In genomic region chr2:4575163-4575562, GRCm38 (mm10) we compare ENCODE assay signal across 19 mouse cellular contexts.
A peak's percentile ranks its signal among the peaks of the same experiment; 100 is the strongest.
DNase-seq lines count a peak whose midpoint lies in the region; ATAC-seq and TF ChIP-seq lines count a peak whose summit lies in the region.
"Had no signal": no experiment of that assay in that cellular context is flagged by ENCODE, and none has a peak within 500 bp of the region (broad histone marks: within the 10 kb centered on the region; RNA-seq: fewer than 3 reads in every experiment).

No protein-coding gene starts in this region.

- peaks cover 27% of the 10 kb centered on the region for H3K36me3 ChIP-seq in heart, embryonic 16.5 days (ENCODE audit: control insufficient read depth, insufficient read depth)
- H3K36me3 ChIP-seq in lung, embryonic 14.5 days (ENCODE audit: insufficient read depth), result peaks cover 74% of the 10 kb centered on the region

- H3K9me3 ChIP-seq in heart, embryonic 16.5 days (replicated peaks; ENCODE audit: control insufficient read depth, low read length), result no peaks in the 10 kb centered on the region
- no peaks in the 10 kb centered on the region for H3K9me3 ChIP-seq in lung, embryonic 14.5 days (ENCODE audit: low read depth, low read length)
- H3K9me3 ChIP-seq: G1E; midbrain, embryonic 13.5 days; stomach, embryonic 15.5 days had no signal

- no peak overlapping the region for H3K4me3 ChIP-seq in heart, embryonic 16.5 days (ENCODE audit: low read length)
- H3K4me3 ChIP-seq in lung, embryonic 14.5 days (ENCODE audit: low read depth, low read length), result no peak overlapping the region
- H3K4me3 ChIP-seq in lung, adult 2 months (replicated peaks; ENCODE audit: extremely low read depth, low read depth, low read length), result no peak overlapping the region
- no peak overlapping the region for H3K4me3 ChIP-seq in cerebellum, adult 2 months (replicated peaks; ENCODE audit: insufficient read depth, low read depth, low read length)
- H3K4me3 ChIP-seq: midbrain, embryonic 13.5 days; stomach, embryonic 15.5 days had no signal

- TF ChIP-seq CTCF in lung, embryonic 14.5 days (IDR thresholded peaks at IDR 0.05; ENCODE audit: low read depth), result no peak
- TF ChIP-seq CTCF in lung, adult 2 months (IDR thresholded peaks at IDR 0.05; ENCODE audit: insufficient read depth, low read length), result no peak
- TF ChIP-seq CTCF in cerebellum, adult 2 months (IDR thresholded peaks at IDR 0.05; ENCODE audit: borderline replicate concordance, insufficient read depth, low read depth, low read length), result no peak

- H3K4me2 ChIP-seq in heart, embryonic 16.5 days (ENCODE audit: low read depth, low read length), result no peak overlapping the region
- no peak overlapping the region for H3K4me2 ChIP-seq in lung, embryonic 14.5 days
- H3K4me2 ChIP-seq: heart, embryonic 11.5 days; hindbrain, embryonic 14.5 days; midbrain, embryonic 13.5 days; stomach, embryonic 15.5 days had no signal

- H3K9ac ChIP-seq in heart, embryonic 16.5 days (ENCODE audit: low read length), result no peak overlapping the region
- no peak overlapping the region for H3K9ac ChIP-seq in lung, embryonic 14.5 days
- H3K9ac ChIP-seq: hindbrain, embryonic 14.5 days; midbrain, embryonic 13.5 days; stomach, embryonic 15.5 days had no signal

- H3K27ac ChIP-seq in heart, embryonic 16.5 days (ENCODE audit: low read length), result peak overlapping the region; percentile 53; the same call in 1 of the 2 replicates
- 0 out of 2 replicates have a peak overlapping the region, but pooled peaks have one; percentile 14 for H3K27ac ChIP-seq in lung, embryonic 14.5 days (ENCODE audit: low read depth)
- no peak overlapping the region for H3K27ac ChIP-seq in cerebellum, adult 2 months (ENCODE audit: insufficient read depth, low read length)
- H3K27ac ChIP-seq: hindbrain, embryonic 14.5 days; midbrain, embryonic 13.5 days; stomach, embryonic 15.5 days had no signal

- 69% methylated on average over 2 of the region's 2 CpGs for WGBS in heart, embryonic 16.5 days
- WGBS in lung, embryonic 14.5 days, result 70% methylated on average over 2 of the region's 2 CpGs
- WGBS in lung, adult 2 months, result 43% methylated on average over 2 of the region's 2 CpGs
- 81% methylated on average over 2 of the region's 2 CpGs for WGBS in cerebellum, adult 2 months

- no peaks in the 10 kb centered on the region for H3K27me3 ChIP-seq in heart, embryonic 16.5 days (ENCODE audit: control insufficient read depth, insufficient read depth, low read length)
- no peaks in the 10 kb centered on the region for H3K27me3 ChIP-seq in lung, embryonic 14.5 days (ENCODE audit: insufficient read depth, low read length)
- H3K27me3 ChIP-seq in cerebellum, adult 2 months (ENCODE audit: control insufficient read depth, insufficient read depth, low read length), result no peaks in the 10 kb centered on the region
- H3K27me3 ChIP-seq: midbrain, embryonic 13.5 days; stomach, embryonic 15.5 days had no signal

- no peak for ATAC-seq in heart, embryonic 16.5 days (replicated peaks; ENCODE audit: extremely low read depth, insufficient read depth, low FRiP score)
- no peak for ATAC-seq in lung, embryonic 14.5 days (ENCODE audit: insufficient read depth)
- ATAC-seq: forebrain, embryonic 16.5 days; midbrain, embryonic 13.5 days had no signal

- peaks cover 19% of the 10 kb centered on the region for H3K4me1 ChIP-seq in heart, embryonic 16.5 days (ENCODE audit: control insufficient read depth, insufficient read depth, low read length)
- peaks cover 9% of the 10 kb centered on the region; the same call in 1 of the 2 replicates for H3K4me1 ChIP-seq in lung, embryonic 14.5 days (ENCODE audit: insufficient read depth)
- peaks cover 38% of the 10 kb centered on the region for H3K4me1 ChIP-seq in lung, adult 2 months (ENCODE audit: control insufficient read depth, insufficient read depth, low read length)
- no peaks in the 10 kb centered on the region; the same call in 1 of the 2 replicates for H3K4me1 ChIP-seq in cerebellum, adult 2 months (ENCODE audit: control insufficient read depth, insufficient read depth, low read length)

- DNase-seq in heart, adult 18-20 months, result no peak
- DNase-seq in lung, embryonic 14.5 days, result no peak
- no peak for DNase-seq in lung, adult 2 months
- peak; percentile 96 for DNase-seq in R1 (ENCODE audit: low read depth, low spot score)
- peak; percentile 67 for DNase-seq in lung, postnatal 25 days (ENCODE audit: low spot score)
- DNase-seq in cerebellum, adult 2 months, result no peak
- DNase-seq: adrenal gland, postnatal 25 days; cerebellum, postnatal 14 days; kidney, adult 18-20 months; right cerebral cortex, adult 18-20 months; spleen, adult 18-20 months; thymus, postnatal 14 days had no signal

- no peak for TF ChIP-seq POLR2A in lung, adult 2 months (IDR thresholded peaks at IDR 0.05; ENCODE audit: borderline replicate concordance, extremely low read depth, low read depth, low read length)
- no peak for TF ChIP-seq POLR2A in cerebellum, adult 2 months (IDR thresholded peaks at IDR 0.05; ENCODE audit: borderline replicate concordance, insufficient read depth, low read length)

Comparison
In these comparisons a context has a peak if more than half of its experiments do, and no peak if none do; other contexts are left out.
1. DNase-seq: peak in R1 (single experiment) and lung, postnatal 25 days (single experiment); none in heart, adult 18-20 months (0 of 2), lung, embryonic 14.5 days (single experiment), lung, adult 2 months (single experiment) and cerebellum, adult 2 months (0 of 2).